Mouse (Mus musculus) midbrain, embryonic 10.5 days (tissue): Measurements from ENCODE around the gene Pcx. TPM values are rescaled to one million over a fixed set of nuclear protein-coding genes. Genes with fewer than 3 reads are reported as not detected.
A peak's percentile ranks its signal among the peaks of the same experiment; 100 is the strongest.

Experiments used
- DNase-seq: peaks from one replicate; pipeline ENCODE4 v3.0.0-alpha.2; 2017; ENCODE audit warnings: low spot score
- H3K27ac ChIP-seq: fragments of 300-500 bp; sonication (generic); replicated peaks from 2 replicates; pipeline ENCODE4 v1.5.1; 2016; ENCODE audit warnings: mild to moderate bottlenecking
- H3K27me3 ChIP-seq: fragments of 300-500 bp; sonication (generic); 2 replicates; pipeline ENCODE4 v1.6.1; 2016; ENCODE audit warnings: low read depth, mild to moderate bottlenecking; ENCODE audit not compliant: poor library complexity, severe bottlenecking
- H3K36me3 ChIP-seq: fragments of 300-500 bp; sonication (generic); 2 replicates; pipeline ENCODE4 v1.6.1; 2016; ENCODE audit warnings: mild to moderate bottlenecking, moderate library complexity
- H3K4me1 ChIP-seq: fragments of 300-500 bp; sonication (generic); 2 replicates; pipeline ENCODE4 v1.6.1; 2016
- H3K4me3 ChIP-seq: fragments of 300-500 bp; sonication (generic); 2 replicates; pipeline ENCODE4 v1.5.1; 2016; ENCODE audit warnings: mild to moderate bottlenecking, moderate library complexity
- H3K9me3 ChIP-seq: fragments of 300-500 bp; sonication (generic); replicated peaks from 2 replicates; pipeline ENCODE4 v1.6.1; 2016; ENCODE audit warnings: mild to moderate bottlenecking
- WGBS: fragments of 180-500 bp; shearing (Covaris S2); methylation state at CpG from one replicate; pipeline ENCODE4 v1.1.7; 2016; 5-methylcytosine and 5-hydroxymethylcytosine counted together
- polyA plus RNA-seq: library from polyadenylated mRNA; unstranded; fragments of >200 nt; fragmentation: Nextera tagmentation; extraction: Ambion mirVana; gene quantifications from 2 replicates; pipeline ENCODE4 v1.2.1, GENCODE M21; 2016

Pcx gene
- polyA plus RNA-seq, 1 experiment from 2014 or later = 20.9 TPM

DNA sequence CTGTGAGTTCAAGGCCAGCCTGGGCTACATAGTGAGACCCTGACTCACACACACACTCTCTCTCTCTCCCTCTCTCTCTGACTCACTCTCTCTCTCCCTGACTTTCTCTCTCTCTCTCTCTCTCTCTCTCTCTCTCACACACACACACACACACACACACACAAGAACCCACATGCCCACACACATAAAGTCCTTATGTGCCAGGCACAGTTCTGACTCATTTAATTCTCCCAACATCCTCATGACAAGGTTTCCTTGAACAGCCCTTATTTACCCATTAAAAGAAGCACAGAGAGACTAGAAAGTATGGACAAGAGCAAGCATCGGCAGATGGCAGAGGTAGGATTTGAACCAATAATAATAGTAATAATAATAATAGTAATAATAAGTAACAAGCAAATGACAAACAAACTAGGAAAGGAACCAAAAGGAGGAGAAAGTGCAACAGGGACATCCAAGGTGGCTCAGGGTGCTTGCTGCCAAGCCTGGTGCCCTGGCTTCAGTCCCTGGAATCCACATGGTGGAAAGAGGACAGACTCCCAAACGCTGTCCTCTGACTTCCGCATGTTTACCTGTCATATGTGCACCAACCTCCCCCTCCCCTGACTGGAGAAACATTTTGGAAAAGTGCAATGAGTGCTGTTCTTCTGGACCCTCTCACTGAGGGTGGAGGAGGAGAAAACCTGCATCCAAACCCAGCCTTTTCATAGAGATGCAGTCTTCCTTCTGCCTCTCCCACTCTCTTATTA is 28.0 kb upstream of the Pcx start:
- Histone ChIP-seq H3K36me3 (no peaks in the 10 kb centered on the region), H3K4me1 (peaks cover 8% of the 10 kb centered on the region), H3K27me3 (peaks cover 18% of the 10 kb centered on the region), H3K27ac (no peak overlapping the region), H3K4me3 (no peak overlapping the region), H3K9me3 (no peaks in the 10 kb centered on the region)
- DNase-seq = no peak
- WGBS = 88% methylated on average over 3 of the region's 3 CpGs

DNA sequence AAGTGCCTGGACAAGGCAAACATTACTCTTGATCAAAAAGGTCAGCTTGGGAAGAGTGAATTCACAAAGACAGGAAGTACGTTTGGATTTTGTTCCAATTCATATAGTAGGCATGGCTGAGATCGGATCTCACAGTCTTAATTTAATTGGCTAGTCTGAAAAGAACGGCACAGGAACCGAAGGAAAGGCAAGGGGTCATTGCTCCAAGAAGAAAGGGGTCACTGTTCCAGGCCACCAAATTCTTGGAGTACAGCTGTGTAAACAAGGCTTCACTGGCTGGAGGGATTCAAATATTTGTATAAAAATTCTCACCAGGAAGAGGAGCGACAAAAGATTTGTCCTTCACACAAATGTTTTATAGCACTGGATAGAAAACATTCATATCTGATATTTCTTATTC is 25.3 kb upstream of the Pcx start:
- Histone ChIP-seq H3K9me3 (no peaks in the 10 kb centered on the region), H3K27ac (peak overlapping the region; percentile 17; the same call in 1 of the 2 replicates), H3K27me3 (no peaks in the 10 kb centered on the region), H3K36me3 (no peaks in the 10 kb centered on the region), H3K4me1 (peaks cover 7% of the 10 kb centered on the region), H3K4me3 (no peak overlapping the region)
- no peak for DNase-seq
- 48% methylated on average over 5 of the region's 5 CpGs for WGBS

DNA sequence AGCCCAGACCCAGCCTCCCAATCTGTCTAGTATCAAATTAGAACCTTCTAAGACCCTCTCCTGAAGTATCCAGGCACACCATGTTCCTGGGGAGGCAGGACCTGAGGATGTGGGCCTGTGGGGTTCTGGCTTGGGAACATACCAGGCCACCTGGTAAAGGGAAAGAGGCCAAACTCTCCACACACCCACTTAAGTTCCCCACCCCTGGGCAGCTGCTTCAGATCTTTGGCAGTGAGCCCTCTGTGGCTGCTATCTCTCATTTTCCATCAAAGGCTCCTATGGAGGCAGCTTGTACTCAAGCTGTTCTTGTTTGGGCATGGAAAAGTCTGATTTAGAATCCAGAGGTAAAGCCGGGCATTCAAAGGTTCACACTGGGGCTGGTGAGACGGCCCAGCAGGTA is 22.4 kb upstream of the Pcx start:
- H3K36me3 ChIP-seq = no peaks in the 10 kb centered on the region
- no peaks in the 10 kb centered on the region for H3K9me3 ChIP-seq
- DNase-seq = no peak
- H3K27ac ChIP-seq = no peak overlapping the region
- H3K4me3 ChIP-seq = no peak overlapping the region
- peaks cover 11% of the 10 kb centered on the region for H3K4me1 ChIP-seq
- H3K27me3 ChIP-seq = no peaks in the 10 kb centered on the region
- 88% methylated on average over 2 of the region's 2 CpGs for WGBS

DNA sequence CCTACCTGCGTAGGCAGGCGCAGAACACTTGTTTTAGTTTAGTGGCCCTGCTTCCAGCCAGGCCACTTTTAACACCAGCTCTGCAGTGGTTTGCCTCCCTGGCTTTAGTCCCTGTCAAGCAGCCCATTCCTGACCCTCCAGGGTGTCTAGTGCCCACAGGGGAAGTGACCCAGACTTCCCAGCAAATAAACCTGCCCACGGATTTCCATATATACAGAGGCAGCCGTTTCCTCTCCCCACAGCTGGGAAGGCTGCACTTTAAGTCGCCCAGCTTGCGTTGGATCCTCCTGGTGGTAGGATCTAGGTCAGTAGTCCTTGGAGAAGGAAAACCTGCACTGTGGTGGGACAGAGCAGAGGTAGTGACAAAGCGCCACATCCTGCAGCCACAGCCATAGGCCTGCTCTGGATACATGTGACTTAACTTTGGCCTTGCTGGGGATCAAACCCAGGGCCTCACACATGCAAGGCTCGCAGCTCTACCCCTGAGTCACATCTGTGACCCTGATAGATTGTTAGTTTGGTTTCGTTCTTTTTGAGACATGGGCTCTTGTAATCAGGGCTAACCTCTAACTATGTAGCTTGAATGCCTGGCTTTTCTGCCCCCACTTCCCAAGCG is 19.1 kb upstream of the Pcx start:
- no peak for DNase-seq
- H3K27ac ChIP-seq = no peak overlapping the region
- 75% methylated on average over 10 of the region's 10 CpGs for WGBS
- no peaks in the 10 kb centered on the region for H3K36me3 ChIP-seq
- no peaks in the 10 kb centered on the region for H3K9me3 ChIP-seq
- H3K27me3 ChIP-seq = no peaks in the 10 kb centered on the region
- peaks cover 4% of the 10 kb centered on the region; the same call in 1 of the 2 replicates for H3K4me1 ChIP-seq
- H3K4me3 ChIP-seq = no peak overlapping the region

DNA sequence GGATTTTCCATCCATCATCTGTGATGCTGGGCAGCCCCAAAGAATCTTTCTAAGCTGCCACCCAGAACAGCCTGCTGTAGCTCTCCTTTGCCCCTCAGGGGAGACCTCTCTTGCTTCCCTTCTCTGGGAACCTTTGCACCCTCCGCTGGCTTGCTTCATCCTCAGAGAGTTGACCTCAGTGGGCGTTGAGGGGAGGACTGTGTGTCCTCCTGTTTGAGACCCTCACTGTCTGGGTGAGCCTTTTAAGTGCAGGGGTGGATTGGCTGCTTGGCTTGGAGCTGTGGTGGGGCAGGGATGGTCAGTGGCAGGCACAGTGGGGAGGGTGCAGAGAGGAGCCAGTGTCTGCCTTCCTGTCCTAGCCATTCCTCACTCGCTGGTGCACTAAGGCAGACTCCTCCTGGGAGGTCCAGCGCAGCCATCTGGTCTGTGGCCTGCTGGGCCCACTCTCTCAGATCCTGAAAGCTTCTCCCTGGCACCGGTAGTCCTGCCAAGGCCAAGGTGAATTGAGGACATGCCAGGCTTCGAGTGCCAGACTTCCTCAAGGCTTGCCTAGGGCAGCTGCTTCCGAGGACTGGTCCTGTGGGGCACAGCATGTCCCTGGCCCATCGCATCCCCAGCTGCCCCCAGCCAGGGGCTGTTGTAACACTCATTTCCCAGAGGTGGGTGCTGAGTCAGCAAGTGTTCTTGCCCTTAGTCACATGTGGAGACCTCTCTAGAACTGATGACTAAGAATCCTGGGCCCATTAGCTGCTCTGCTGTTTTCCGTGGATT is 17.6 kb upstream of the Pcx start:
- Histone ChIP-seq H3K9me3 (no peaks in the 10 kb centered on the region), H3K27ac (no peak overlapping the region), H3K27me3 (no peaks in the 10 kb centered on the region), H3K4me1 (peaks cover 14% of the 10 kb centered on the region), H3K4me3 (no peak overlapping the region), H3K36me3 (no peaks in the 10 kb centered on the region)
- DNase-seq = no peak
- WGBS = 64% methylated on average over 9 of the region's 9 CpGs

DNA sequence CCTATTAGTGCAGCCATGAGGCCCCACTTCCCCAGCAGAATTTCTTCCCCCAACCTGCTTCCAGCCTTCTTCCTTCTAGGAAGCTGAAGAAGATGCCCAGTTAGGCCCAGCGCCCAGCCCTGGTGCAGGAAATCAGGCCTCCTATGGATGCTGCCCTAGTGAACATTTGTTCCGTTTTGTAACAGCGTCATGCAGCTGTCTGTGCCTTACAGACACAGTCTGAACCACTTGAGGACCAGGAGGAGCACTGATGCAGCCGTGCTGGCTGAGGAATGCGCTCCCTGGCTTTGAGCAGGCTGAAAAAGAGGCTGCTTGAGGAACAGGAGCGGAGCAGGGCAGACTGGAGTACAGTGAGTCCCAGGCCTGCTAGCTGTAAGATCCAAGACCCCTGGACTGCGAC is 15.6 kb upstream of the Pcx start:
- Histone ChIP-seq H3K36me3 (no peaks in the 10 kb centered on the region), H3K9me3 (no peaks in the 10 kb centered on the region), H3K27ac (peak overlapping the region; percentile 38; the same call in 1 of the 2 replicates), H3K27me3 (no peaks in the 10 kb centered on the region), H3K4me3 (no peak overlapping the region), H3K4me1 (peaks cover 22% of the 10 kb centered on the region)
- WGBS = 80% methylated on average over 7 of the region's 7 CpGs
- no peak for DNase-seq

DNA sequence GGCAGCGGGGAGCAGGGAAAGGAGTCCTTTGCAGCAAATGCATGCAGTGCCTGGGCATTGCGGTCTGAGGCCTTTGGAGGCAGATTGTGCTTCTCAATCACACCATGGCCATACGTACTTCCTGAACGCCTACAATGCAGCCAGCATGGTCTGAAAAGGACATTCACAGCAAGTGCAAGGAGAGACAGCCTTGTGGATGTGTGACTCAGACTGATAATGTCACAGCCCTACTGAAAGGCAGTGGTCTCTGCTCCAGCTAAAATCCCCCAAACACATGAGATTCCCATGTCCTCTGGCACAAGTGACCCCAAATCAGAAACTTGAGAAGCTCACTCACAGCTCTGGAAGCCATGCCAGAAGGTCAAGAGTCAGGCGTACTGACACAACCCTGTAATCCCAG is 14.5 kb upstream of the Pcx start:
- Histone ChIP-seq H3K36me3 (no peaks in the 10 kb centered on the region), H3K9me3 (no peaks in the 10 kb centered on the region), H3K27ac (no peak overlapping the region), H3K4me1 (peaks cover 22% of the 10 kb centered on the region), H3K4me3 (no peak overlapping the region), H3K27me3 (no peaks in the 10 kb centered on the region)
- DNase-seq = no peak
- 84% methylated on average over 5 of the region's 5 CpGs for WGBS

DNA sequence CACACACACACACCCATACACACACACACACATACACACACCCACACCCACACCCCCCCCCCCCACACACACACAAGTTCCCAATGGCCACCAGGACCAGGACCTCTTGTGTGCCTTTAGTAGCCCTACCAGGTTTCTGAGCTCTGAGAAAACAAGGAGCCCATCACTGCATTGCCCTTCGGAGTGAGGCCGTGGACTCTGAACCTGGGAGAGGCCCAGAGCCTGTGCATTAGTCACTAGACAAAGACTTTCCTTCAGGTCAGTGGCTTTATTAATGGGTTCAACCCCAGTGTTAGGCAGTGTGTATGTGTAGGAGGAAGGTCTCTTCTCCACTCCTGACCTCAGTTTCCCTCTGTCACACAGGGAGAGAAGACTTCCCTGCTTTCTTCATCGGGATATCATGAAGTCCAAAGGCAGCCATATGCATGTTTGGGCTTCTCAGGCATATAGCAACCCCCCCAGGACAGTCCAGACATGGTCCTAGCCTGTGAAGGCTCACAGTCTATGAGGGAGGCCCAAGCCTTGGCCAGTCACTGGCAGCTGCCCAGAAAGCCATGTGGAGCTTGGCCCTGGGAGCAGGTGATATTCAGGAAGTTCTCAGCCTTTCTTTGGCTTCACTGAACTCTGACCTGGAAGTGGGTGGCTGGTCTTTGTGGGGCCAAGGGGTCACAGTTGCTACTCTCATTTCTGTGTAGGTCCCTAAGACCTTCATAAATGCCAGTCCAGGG is 13.6 kb upstream of the Pcx start:
- Histone ChIP-seq H3K36me3 (no peaks in the 10 kb centered on the region), H3K4me1 (peaks cover 22% of the 10 kb centered on the region), H3K27ac (no peak overlapping the region), H3K9me3 (no peaks in the 10 kb centered on the region), H3K4me3 (no peak overlapping the region), H3K27me3 (no peaks in the 10 kb centered on the region)
- DNase-seq = no peak
- WGBS = 88% methylated on average over 3 of the region's 3 CpGs

DNA sequence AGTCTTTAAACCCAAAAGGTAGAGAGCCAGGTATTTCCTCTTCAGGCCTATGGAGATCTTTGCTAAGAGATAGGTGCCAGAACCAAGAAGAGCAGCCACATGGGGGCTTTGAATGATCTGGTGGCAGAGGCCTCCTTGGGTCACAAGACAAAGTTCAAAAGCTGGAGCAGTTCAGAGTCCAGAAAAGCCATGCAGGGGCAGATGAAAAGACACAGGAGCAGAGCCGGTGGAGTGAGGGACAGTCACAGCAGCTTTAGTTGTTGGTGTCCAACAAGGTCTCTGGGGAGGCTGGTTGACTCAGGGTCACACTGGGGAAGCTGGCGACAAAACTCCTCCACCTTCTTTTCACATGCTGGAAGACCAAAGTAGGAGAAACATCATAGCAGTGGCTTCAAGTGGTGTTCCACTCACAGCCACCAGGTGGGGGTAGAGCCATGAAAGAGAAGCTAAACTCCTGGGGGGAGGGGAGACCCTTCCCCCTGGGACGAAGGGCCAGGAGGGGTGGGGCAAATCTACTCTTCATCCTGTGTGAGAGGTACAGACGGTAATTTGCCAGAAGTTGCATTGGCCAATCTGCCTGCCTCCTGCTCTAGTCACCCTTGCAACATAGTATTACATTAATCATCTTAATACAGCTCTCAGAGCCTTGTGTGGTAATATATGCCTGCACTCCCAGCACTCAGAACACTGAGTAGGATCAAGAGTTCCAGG is 12.9 kb upstream of the Pcx start:
- peak; percentile 82 for DNase-seq
- Histone ChIP-seq H3K27ac (0 out of 2 replicates have a peak overlapping the region, but pooled peaks have one; percentile 49), H3K4me1 (peaks cover 23% of the 10 kb centered on the region), H3K27me3 (no peaks in the 10 kb centered on the region), H3K36me3 (no peaks in the 10 kb centered on the region), H3K9me3 (no peaks in the 10 kb centered on the region), H3K4me3 (no peak overlapping the region)
- 7% methylated on average over 4 of the region's 4 CpGs for WGBS

DNA sequence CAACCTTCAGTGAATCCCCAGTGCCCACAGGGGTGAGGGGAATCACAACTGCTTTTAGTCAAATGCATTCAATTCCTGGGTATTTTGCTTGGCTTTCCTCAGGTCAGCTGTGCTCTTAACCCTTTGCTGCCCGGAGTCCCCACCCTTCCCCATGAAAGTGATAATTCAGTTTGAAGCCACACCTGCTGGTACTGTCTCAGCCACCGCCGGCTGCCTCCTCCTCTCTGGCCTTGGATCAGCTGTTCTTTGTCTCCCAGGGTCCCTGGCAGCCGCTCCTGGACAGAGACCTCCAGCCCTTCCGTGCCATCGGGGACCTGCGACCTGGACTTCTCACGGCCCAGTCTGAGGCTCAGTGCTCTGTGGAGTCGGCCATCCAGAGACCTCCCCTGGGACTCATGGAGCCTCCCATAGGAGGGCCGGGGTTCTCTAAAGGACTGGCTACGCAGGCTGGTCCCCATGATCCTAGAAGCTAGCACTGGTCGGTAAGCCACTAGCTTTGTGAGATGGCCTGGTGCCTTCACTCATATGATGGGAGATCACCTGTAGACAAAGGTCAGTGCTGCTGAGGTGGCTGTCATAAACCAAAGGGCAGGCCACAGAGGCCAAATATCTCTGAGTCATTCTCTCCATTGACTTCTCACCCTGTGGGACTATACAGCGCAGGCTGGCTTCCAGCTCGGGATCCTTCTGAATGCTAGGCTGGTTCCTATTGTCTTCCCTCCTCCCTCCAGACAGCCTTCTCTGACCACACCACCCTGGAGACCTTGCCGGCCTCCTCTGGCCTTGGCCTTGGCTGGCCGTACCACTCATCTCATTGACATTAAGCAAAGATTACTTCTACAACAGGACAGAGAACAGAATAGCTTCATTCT is 12.0 kb upstream of the Pcx start, which contains the start of gene 2010003K11Rik:
Gene 2010003K11Rik (minus strand): TSS at position 522 of the 872 bp plus-strand sequence.
- peak within 1 kb of the TSS; percentile 49; the same call in 1 of the 2 replicates for H3K27ac ChIP-seq
- H3K27me3 ChIP-seq = no peaks in the 10 kb centered on the region
- WGBS = 63% methylated on average over 16 of the region's 16 CpGs
- DNase-seq = no peak
- H3K9me3 ChIP-seq = 0 out of 2 replicates have a peak, but pooled peaks cover under 1% of the 10 kb centered on the region
- H3K36me3 ChIP-seq = no peaks in the 10 kb centered on the region
- H3K4me1 ChIP-seq = peaks cover 21% of the 10 kb centered on the region
- no peak within 1 kb of the TSS for H3K4me3 ChIP-seq

DNA sequence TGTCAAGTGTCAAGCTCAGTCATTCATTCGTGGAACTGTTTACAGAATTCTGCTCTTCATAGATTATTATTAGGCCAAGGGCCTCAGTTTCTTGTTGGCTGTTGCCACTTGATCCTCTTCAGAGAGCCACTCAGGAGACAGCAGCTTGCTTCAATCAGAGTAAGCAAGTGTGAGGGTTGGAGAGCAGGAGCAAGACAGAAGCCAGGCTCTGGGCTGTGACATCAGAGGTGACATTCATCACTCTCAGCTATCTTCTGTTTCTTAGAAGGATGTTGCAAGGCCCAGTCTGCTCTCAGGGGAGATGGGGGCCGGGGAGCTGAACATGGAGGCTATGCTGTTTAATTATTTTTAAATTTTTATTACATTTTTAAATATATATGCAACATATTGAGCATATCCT is 7.6 kb upstream of the Pcx start:
- H3K27ac ChIP-seq = no peak overlapping the region
- H3K9me3 ChIP-seq = 0 out of 2 replicates have a peak, but pooled peaks cover 4% of the 10 kb centered on the region
- H3K4me3 ChIP-seq = no peak overlapping the region
- H3K27me3 ChIP-seq = no peaks in the 10 kb centered on the region
- 82% methylated on average over 2 of the region's 2 CpGs for WGBS
- peaks cover 12% of the 10 kb centered on the region for H3K4me1 ChIP-seq
- no peak for DNase-seq
- H3K36me3 ChIP-seq = no peaks in the 10 kb centered on the region
